Mouse (Mus musculus): Measurements from ENCODE around the gene Prdm9. TPM values are rescaled to one million over a fixed set of nuclear protein-coding genes. Genes with fewer than 3 reads are reported as not detected.

Gene Prdm9
- 0.70 and 1.1 TPM in 2 replicates for polyA plus RNA-seq (2014; fragmentation: Nextera tagmentation; extraction: Ambion mirVana)

- peak; percentile 100 for ATAC-seq (replicated peaks; ENCODE audit: low FRiP score)
These were observed at the start of gene Prdm9 for GRCm38 (mm10) chr17:15564014-15564927. Gene Prdm9 (minus strand): TSS chr17:15564354.

GRCm38 (mm10) chr17:15599496-15599895 lies 35.3 kb upstream of the Prdm9 start:
- no peak for DNase-seq (ENCODE audit: low spot score)
- Histone ChIP-seq H3K4me1 (replicated peaks; ENCODE audit: control insufficient read depth, insufficient read depth, low read length) (no peaks in the 10 kb centered on the region), H3K36me3 (ENCODE audit: control insufficient read depth, insufficient read depth, low read length) (no peaks in the 10 kb centered on the region), H3K27ac (ENCODE audit: low read depth, low read length) (no peak overlapping the region), H3K27me3 (replicated peaks; ENCODE audit: control insufficient read depth, insufficient read depth, low read length) (no peaks in the 10 kb centered on the region), H3K9me3 (ENCODE audit: control insufficient read depth, low read length) (no peaks in the 10 kb centered on the region), H3K4me3 (ENCODE audit: low read depth, low read length) (no peak overlapping the region), H3K9ac (ENCODE audit: low read depth, low read length) (no peak overlapping the region), H3K4me2 (no peak overlapping the region)
- no peak for ATAC-seq (replicated peaks; ENCODE audit: low FRiP score)
- WGBS, result 91% methylated on average over 7 of the region's 11 CpGs

More at GRCm38 (mm10) chr17:15564014-15564927, at the start of gene Prdm9:
- Histone ChIP-seq H3K27ac (ENCODE audit: low read depth, low read length) (peak within 1 kb of the TSS; percentile 90), H3K4me1 (replicated peaks; ENCODE audit: control insufficient read depth, insufficient read depth, low read length) (no peaks in the 10 kb centered on the region), H3K9ac (ENCODE audit: low read depth, low read length) (peak within 1 kb of the TSS; percentile 88), H3K4me3 (ENCODE audit: low read depth, low read length) (peak within 1 kb of the TSS; percentile 72), H3K36me3 (ENCODE audit: control insufficient read depth, insufficient read depth, low read length) (no peaks in the 10 kb centered on the region), H3K27me3 (replicated peaks; ENCODE audit: control insufficient read depth, insufficient read depth, low read length) (no peaks in the 10 kb centered on the region), H3K9me3 (ENCODE audit: control insufficient read depth, low read length) (no peaks in the 10 kb centered on the region), H3K4me2 (peak within 1 kb of the TSS; percentile 94)
- WGBS, result under 1% methylated on average over 43 of the region's 43 CpGs
- DNase-seq (ENCODE audit: low spot score), result peak; percentile 98

GRCm38 (mm10) chr17:15591216-15591881 lies 27.2 kb upstream of the Prdm9 start:
- Histone ChIP-seq H3K4me3 (ENCODE audit: low read depth, low read length) (no peak overlapping the region), H3K4me1 (replicated peaks; ENCODE audit: control insufficient read depth, insufficient read depth, low read length) (no peaks in the 10 kb centered on the region), H3K27me3 (replicated peaks; ENCODE audit: control insufficient read depth, insufficient read depth, low read length) (no peaks in the 10 kb centered on the region), H3K4me2 (no peak overlapping the region), H3K27ac (ENCODE audit: low read depth, low read length) (no peak overlapping the region), H3K9ac (ENCODE audit: low read depth, low read length) (no peak overlapping the region), H3K36me3 (ENCODE audit: control insufficient read depth, insufficient read depth, low read length) (no peaks in the 10 kb centered on the region), H3K9me3 (ENCODE audit: control insufficient read depth, low read length) (no peaks in the 10 kb centered on the region)
- WGBS, result 79% methylated on average over 7 of the region's 7 CpGs
- DNase-seq (ENCODE audit: low spot score) (no peak), ATAC-seq (replicated peaks; ENCODE audit: low FRiP score) (no peak)

- 83% methylated on average over 2 of the region's 2 CpGs for WGBS
- Histone ChIP-seq H3K27ac (ENCODE audit: low read depth, low read length) (no peak overlapping the region), H3K27me3 (replicated peaks; ENCODE audit: control insufficient read depth, insufficient read depth, low read length) (no peaks in the 10 kb centered on the region), H3K9ac (ENCODE audit: low read depth, low read length) (no peak overlapping the region), H3K9me3 (ENCODE audit: control insufficient read depth, low read length) (no peaks in the 10 kb centered on the region), H3K4me1 (replicated peaks; ENCODE audit: control insufficient read depth, insufficient read depth, low read length) (no peaks in the 10 kb centered on the region), H3K4me2 (no peak overlapping the region), H3K4me3 (ENCODE audit: low read depth, low read length) (no peak overlapping the region), H3K36me3 (ENCODE audit: control insufficient read depth, insufficient read depth, low read length) (no peaks in the 10 kb centered on the region)
- no peak for ATAC-seq (replicated peaks; ENCODE audit: low FRiP score)
- DNase-seq (ENCODE audit: low spot score), result no peak
These were observed 24.0 kb upstream of the Prdm9 start for GRCm38 (mm10) chr17:15588116-15588515.

DNA sequence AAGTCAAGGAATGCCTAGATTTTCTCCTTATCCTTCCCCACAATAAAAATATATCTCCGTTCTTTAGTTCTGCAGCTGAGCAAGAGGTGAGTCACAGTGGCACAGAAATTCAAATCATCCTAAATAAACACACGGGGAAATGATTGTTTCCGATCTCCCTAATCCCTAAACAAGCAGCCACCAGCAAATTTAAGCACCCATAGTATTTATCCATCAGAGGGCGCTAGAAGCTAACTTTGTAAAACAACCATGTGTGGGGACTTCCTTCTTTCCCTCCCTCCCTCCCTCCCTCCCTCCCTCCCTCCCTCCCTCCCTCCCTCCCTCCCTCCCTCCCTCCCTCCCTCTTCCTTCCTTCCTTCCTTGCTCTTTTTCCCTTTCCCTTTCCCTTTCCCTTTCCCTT lies 21.5 kb upstream of the Prdm9 start:
- no peak overlapping the region for H3K4me2 ChIP-seq
- WGBS, result 34% methylated on average over 4 of the region's 4 CpGs

DNA sequence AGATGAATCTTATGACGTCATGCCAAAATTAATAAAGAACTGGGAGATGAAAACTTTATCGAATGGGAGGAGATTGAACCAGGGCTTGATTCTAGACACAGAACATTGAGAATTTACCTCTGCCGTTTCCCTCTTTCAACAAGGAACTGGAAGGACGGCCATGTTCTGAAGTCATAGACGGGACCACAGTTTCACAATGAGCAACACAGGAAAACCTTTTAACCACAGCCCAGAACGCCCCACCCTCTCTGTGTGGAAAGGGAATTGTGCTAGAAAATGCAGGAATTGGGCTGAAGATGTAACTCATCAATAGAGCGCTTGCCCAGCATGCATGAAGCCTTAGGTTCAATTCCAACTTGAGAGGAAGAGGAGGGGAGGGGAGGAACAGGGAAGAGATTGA lies 18.9 kb upstream of the Prdm9 start:
- Histone ChIP-seq H3K9me3 (ENCODE audit: control insufficient read depth, low read length) (no peaks in the 10 kb centered on the region), H3K27ac (ENCODE audit: low read depth, low read length) (no peak overlapping the region), H3K36me3 (ENCODE audit: control insufficient read depth, insufficient read depth, low read length) (no peaks in the 10 kb centered on the region), H3K4me1 (replicated peaks; ENCODE audit: control insufficient read depth, insufficient read depth, low read length) (no peaks in the 10 kb centered on the region; the same call in 1 of the 2 replicates), H3K27me3 (replicated peaks; ENCODE audit: control insufficient read depth, insufficient read depth, low read length) (no peaks in the 10 kb centered on the region), H3K9ac (ENCODE audit: low read depth, low read length) (no peak overlapping the region), H3K4me3 (ENCODE audit: low read depth, low read length) (no peak overlapping the region), H3K4me2 (no peak overlapping the region)
- 66% methylated on average over 7 of the region's 7 CpGs for WGBS
- DNase-seq (ENCODE audit: low spot score) (no peak), ATAC-seq (replicated peaks; ENCODE audit: low FRiP score) (no peak)

More for the DNA sequence above, 21.5 kb upstream of the Prdm9 start:
- ATAC-seq (replicated peaks; ENCODE audit: low FRiP score), result no peak
- no peaks in the 10 kb centered on the region for H3K4me1 ChIP-seq (replicated peaks; ENCODE audit: control insufficient read depth, insufficient read depth, low read length)
- H3K9me3 ChIP-seq (ENCODE audit: control insufficient read depth, low read length), result no peaks in the 10 kb centered on the region
- no peak overlapping the region for H3K4me3 ChIP-seq (ENCODE audit: low read depth, low read length)
- no peak overlapping the region for H3K27ac ChIP-seq (ENCODE audit: low read depth, low read length)
- H3K9ac ChIP-seq (ENCODE audit: low read depth, low read length), result no peak overlapping the region
- H3K27me3 ChIP-seq (replicated peaks; ENCODE audit: control insufficient read depth, insufficient read depth, low read length), result no peaks in the 10 kb centered on the region
- no peaks in the 10 kb centered on the region for H3K36me3 ChIP-seq (ENCODE audit: control insufficient read depth, insufficient read depth, low read length)
- no peak for DNase-seq (ENCODE audit: low spot score)

DNA sequence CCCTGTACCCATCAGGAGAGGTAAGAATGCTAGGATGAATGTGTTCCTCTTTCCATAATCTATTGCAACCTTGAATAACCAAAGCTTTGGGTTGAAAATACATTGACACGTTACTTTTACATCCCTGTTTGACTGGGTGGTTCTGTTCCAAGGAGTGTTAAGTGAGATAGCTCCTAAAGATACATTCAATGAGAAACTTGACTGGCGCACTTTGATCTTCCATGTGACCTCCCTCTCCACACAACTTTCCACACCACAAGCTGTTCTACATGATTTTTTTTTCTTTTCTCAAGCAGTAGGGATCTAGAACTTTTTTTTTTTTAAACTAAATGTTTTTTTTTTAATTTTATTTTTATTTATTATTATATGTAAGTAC lies 15.9 kb upstream of the Prdm9 start:
- H3K9ac ChIP-seq (ENCODE audit: low read depth, low read length), result no peak overlapping the region
- WGBS, result 79% methylated on average over 2 of the region's 2 CpGs
- DNase-seq (ENCODE audit: low spot score) (no peak), ATAC-seq (replicated peaks; ENCODE audit: low FRiP score) (no peak)
- no peaks in the 10 kb centered on the region for H3K36me3 ChIP-seq (ENCODE audit: control insufficient read depth, insufficient read depth, low read length)
- H3K4me2 ChIP-seq, result no peak overlapping the region
- peaks cover 13% of the 10 kb centered on the region for H3K27me3 ChIP-seq (replicated peaks; ENCODE audit: control insufficient read depth, insufficient read depth, low read length)
- H3K4me3 ChIP-seq (ENCODE audit: low read depth, low read length), result no peak overlapping the region
- H3K4me1 ChIP-seq (replicated peaks; ENCODE audit: control insufficient read depth, insufficient read depth, low read length), result no peaks in the 10 kb centered on the region; the same call in 1 of the 2 replicates
- H3K9me3 ChIP-seq (ENCODE audit: control insufficient read depth, low read length), result no peaks in the 10 kb centered on the region
- no peak overlapping the region for H3K27ac ChIP-seq (ENCODE audit: low read depth, low read length)

DNA sequence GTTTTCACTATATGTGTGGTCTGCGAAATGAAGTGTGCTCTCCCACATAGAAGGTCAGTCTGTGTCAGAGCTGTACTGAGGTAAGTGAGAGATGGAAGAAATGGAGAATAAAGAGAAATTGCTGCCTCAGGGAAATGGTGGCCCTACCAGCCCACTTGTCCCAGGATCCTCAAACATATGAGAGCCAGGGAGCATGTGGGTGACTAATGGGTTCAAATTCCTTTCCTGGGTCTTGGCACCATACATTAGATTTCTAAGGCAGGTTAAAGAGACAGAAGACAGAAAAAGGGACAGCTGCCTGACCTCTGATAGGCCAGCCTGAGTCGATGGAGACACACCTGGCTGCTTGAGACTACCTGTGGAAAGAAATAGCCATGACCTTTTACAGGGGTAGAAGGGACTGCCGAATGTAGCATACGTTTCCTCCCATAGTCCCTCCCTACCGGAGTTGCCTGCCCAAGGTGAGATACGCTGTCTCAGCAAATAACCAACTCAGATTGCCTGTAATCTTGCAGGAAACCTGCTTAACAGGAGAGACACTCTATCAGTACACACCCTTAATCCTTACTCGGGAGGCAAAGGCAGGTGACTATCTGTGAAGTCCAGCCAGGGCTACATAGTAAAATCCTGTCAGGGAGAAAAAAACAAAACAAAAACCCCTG lies 15.4 kb upstream of the Prdm9 start:
- no peak overlapping the region for H3K9ac ChIP-seq (ENCODE audit: low read depth, low read length)
- H3K4me1 ChIP-seq (replicated peaks; ENCODE audit: control insufficient read depth, insufficient read depth, low read length), result no peaks in the 10 kb centered on the region; the same call in 1 of the 2 replicates
- 0 out of 2 replicates have a peak, but pooled peaks have one; percentile 7 for ATAC-seq (replicated peaks; ENCODE audit: low FRiP score)
- no peak for DNase-seq (ENCODE audit: low spot score)
- no peak overlapping the region for H3K4me2 ChIP-seq
- no peaks in the 10 kb centered on the region for H3K36me3 ChIP-seq (ENCODE audit: control insufficient read depth, insufficient read depth, low read length)
- peaks cover 13% of the 10 kb centered on the region for H3K27me3 ChIP-seq (replicated peaks; ENCODE audit: control insufficient read depth, insufficient read depth, low read length)
- no peaks in the 10 kb centered on the region for H3K9me3 ChIP-seq (ENCODE audit: control insufficient read depth, low read length)
- no peak overlapping the region for H3K27ac ChIP-seq (ENCODE audit: low read depth, low read length)
- WGBS, result 65% methylated on average over 7 of the region's 7 CpGs
- H3K4me3 ChIP-seq (ENCODE audit: low read depth, low read length), result no peak overlapping the region

Measured in liver, embryonic 11.5 days (tissue).